Mouse (Mus musculus): ENCODE measurements around the gene Slc7a10.

The Slc7a10 gene

DNA sequence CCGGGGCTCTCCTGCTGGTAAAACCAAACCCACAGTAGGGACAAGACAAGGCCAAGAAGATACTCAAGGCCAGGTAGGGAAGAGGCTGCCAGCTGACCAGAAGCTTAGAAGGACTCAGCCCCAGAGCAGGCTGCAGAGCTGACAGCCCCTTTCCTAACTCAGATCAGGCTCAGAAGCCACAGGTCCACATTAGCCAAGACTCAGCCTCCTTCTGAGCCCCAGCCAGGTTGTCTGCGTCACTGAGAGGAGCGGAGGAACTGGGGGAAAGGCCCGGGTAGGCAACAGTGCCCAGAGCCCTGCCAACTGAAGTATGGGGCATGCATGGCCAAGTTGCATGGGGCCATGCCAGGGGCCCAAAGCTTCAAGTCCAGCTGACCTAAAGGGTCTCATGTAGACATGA, 13.7 kb upstream of the Slc7a10 start:
- peak; percentile 48 for DNase-seq (ENCODE audit: low spot score)

- DNase-seq (ENCODE audit: low spot score) = no peak
Measured at GRCm38 (mm10) chr7:35175533-35175932, 10.7 kb upstream of the Slc7a10 start.

- DNase-seq (ENCODE audit: low spot score) = no peak
Measured at GRCm38 (mm10) chr7:35176412-35177381, 9.5 kb upstream of the Slc7a10 start.

DNA sequence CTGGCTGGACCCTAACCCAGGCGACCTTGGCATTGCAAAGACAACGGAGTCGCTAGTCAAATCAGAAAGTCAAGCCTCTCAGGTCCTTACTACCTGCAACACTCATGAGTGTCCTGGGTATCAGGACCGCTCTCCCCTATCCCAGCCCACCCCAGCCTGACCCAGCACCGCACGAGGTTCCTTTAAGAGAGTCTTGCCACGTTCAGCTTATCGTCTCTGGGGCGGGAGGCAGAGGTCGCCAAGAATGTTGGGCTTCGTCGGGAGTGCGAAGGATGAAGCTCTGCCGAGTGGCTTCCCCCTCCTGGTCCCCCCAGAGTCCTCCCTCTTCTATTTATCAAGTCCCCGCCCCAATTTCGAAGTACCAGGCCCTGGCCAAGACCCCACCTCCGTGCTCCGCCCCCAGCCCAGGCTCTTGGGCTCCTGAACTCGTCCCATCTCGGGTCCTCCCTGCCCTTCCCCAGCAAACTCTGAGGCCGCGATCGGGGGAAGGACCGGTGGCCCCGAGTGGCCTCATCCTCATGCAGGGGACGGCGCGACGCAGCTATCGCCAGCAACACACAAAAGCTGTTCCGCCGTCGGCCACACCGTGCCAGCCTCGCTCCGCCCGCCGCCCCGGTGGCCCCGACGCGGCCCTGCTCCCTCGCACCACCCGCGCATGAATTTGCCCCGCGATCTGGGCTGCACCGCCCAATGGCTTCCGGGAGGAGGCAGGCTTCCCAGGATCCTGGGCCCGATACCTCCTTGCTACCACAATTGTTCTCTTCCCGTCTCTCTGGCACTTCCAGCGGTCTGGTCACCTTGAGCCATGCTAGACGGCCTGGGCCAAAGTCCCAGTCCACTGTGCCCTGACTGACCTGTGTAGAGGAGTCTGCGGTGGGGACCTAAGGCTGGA, 1.1 kb upstream of the Slc7a10 start:
- DNase-seq (ENCODE audit: low spot score) = peak; percentile 48

GRCm38 (mm10) chr7:35189699-35190098, 3.5 kb downstream of the Slc7a10 start:
- DNase-seq (ENCODE audit: low spot score) = no peak

DNA sequence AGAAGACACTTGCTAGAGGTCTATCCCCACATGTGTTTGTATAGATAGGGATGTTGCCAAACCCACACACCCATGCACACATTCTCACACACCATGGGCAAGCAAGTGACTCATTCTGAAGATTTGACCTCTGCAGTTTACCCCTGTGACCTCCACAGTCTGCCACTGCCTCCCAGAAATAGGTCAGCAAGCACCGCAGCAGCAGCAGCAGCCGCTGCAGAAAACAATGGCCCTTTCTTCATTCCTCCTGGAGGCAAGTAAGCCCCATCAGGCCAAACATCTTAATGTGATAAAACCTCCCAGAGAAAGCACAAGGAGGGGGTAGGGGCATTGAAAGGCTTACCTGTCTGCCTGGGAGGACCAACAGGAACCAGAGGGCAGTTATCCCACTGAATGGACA, 5.1 kb downstream of the Slc7a10 start:
- no peak for DNase-seq (ENCODE audit: low spot score)

DNA sequence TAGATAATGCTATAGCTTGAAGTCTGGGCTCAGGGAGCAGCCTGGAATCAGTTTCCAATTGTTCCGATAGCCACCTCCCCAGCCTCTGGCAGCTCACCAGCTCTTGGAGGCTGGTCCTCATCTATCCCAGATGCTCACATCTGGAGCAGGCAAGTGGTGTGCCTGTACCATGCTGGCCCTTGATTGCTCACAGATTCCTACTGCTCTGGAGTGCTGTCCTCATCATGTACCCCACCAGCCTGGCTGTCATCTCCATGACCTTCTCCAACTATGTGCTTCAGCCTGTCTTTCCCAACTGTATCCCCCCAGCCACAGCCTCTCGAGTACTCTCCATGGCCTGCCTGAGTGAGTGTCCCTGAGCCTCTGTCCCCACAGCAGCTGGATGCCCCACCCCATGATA, 10.8 kb downstream of the Slc7a10 start:
- DNase-seq (ENCODE audit: low spot score) = no peak

DNA sequence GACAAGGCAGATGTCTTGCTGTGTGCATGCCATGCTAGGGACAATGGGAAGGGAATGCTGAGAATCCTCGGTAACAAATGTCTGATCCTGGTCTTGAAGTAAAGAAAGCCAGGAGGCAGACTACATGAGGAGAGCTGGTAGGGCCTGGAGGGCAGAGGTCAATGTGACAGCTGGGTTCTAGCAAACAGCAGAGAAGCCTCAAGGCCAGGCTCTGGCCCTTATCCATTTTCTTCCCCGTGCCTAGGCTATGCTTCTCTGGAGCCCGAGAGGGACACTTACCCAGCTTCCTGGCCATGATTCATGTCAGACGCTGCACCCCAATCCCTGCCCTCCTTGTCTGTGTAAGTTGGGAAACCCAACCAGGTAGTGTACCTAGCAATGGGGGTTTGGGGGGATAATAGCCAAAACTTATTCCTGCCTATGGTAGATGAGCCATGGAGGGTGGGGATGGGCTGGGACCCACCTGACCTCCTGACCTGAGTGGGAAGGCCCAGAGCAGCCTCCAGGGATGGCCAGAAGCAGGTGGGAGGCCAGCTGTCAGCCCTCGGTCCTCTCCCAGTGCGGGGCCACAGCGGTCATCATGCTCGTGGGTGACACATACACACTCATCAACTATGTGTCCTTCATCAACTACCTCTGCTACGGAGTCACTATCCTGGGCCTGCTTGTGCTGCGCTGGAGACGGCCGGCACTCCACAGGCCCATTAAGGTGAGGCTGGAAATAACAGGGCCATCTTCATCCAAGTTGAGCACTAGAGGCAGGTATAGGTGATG, 13.0 kb downstream of the Slc7a10 start:
- DNase-seq (ENCODE audit: low spot score) = no peak

GRCm38 (mm10) chr7:35199755-35200154, 13.6 kb downstream of the Slc7a10 start:
- no peak for DNase-seq (ENCODE audit: low spot score)

- DNase-seq (ENCODE audit: low spot score) = no peak
Measured at GRCm38 (mm10) chr7:35211791-35212190, 25.6 kb downstream of the Slc7a10 start.

DNA sequence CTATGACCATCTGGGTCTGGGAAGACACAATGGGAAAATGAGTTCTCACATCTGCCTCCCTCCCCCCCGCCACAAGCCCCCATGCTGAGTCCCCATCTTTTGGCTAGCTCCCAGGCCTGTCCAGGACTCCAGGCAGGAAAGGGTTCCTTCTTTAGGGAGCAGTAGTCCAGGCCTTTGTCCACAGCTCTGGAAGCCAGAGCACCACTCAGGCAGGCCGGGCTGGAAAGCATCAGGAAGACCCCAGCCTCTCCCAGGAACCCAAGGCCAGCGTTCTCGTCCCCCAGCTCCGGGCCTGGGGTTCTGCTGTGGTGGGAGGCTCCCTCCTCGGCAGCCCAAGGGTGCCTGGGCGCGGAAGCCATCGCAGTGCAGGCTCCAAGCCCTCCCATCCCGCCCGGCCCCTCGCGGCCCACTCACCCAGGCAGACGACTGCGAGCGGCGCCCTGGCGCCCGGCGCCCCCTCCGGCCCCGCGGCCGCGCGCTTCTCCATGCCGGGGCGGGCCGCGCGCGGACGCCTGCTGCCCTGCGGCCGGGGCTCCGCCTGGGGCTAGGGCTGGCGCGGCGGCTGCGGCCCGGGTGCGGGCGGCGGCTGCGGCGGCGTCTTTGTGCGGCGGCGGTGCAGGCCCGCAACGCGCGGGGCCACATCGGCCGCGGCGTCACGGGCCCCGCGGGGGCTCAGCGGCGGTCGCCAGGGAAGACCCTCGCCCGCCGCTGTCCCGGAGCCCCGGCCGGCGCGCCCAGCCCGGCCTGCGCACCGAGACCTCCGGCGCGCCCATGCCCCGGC, 28.4 kb downstream of the Slc7a10 start:
- no peak for DNase-seq (ENCODE audit: low spot score)

GRCm38 (mm10) chr7:35215225-35215624, 29.0 kb downstream of the Slc7a10 start, which contains the start of gene Lrp3:
Gene Lrp3, minus strand, starts transcription at chr7:35215498.
- DNase-seq (ENCODE audit: low spot score) = peak; percentile 84

GRCm38 (mm10) chr7:35215731-35216130, 29.5 kb downstream of the Slc7a10 start:
- no peak for DNase-seq (ENCODE audit: low spot score)

- no peak for DNase-seq (ENCODE audit: low spot score)
Measured at GRCm38 (mm10) chr7:35220694-35221365, 34.6 kb downstream of the Slc7a10 start.

DNA sequence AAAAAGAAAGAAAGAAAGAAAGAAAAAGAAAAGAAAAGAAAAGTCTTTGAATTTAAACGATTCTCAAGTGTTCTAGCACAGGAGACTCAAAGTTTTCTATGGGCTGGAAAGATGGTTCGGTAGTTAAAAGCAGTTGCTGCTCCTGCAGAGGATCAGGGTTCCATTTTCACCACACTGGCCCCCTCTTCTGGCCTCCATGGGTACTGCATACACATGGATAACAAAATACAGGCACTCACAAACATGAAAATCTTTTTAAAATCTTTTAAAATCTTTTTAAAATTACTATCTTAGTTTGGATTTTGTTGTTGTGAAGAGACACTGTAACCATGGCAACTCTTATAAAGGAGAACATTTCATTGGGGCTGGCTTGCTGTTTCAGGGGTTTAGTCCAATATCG, 44.1 kb downstream of the Slc7a10 start:
- no peak for DNase-seq (ENCODE audit: low spot score)

GRCm38 (mm10) chr7:35232796-35233455, 46.7 kb downstream of the Slc7a10 start:
- DNase-seq (ENCODE audit: low spot score) = no peak

DNA sequence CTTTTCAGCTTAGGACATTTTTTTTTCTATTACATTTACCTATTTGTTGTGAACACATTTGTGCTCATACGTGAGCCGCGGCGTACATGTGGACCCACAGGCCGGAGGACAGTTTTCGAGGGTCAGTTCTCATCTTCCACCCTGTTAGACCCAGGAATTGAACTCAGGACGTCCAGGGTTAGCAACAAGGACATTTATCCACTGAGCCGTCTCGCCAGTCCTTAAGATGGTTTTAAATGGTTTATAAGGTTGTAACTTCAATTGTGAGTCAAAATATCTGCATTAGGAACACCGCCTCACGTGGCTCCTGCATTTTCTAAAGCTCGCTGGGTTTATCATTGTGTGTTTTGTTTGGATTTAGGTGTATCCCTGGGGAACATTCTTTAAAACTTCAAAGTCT, 47.7 kb downstream of the Slc7a10 start:
- DNase-seq (ENCODE audit: low spot score) = no peak

GRCm38 (mm10) chr7:35234361-35235245, 48.4 kb downstream of the Slc7a10 start:
- DNase-seq (ENCODE audit: low spot score) = peak; percentile 97

- DNase-seq (ENCODE audit: low spot score) = peak; percentile 53
Measured at GRCm38 (mm10) chr7:35235308-35235707, 49.1 kb downstream of the Slc7a10 start.
